Mouse (Mus musculus) liver, embryonic 16.5 days (tissue): ENCODE measurements around the gene Shisa4. TPM values are rescaled to one million over a fixed set of nuclear protein-coding genes. Genes with fewer than 3 reads are reported as not detected.

Source experiments
- ATAC-seq: fragments of 200-750 bp; cut with Nextera tagmentation; 2 replicates; pipeline ENCODE4 v1.8.0; 2017; ENCODE audit warnings: low read depth, mild to moderate bottlenecking, moderate number of reproducible peaks, moderate library complexity
- H3K27ac ChIP-seq: fragments of 300-500 bp; sonication (generic); 2 replicates; pipeline ENCODE4 v1.5.1; 2014; ENCODE audit warnings: mild to moderate bottlenecking, low read length
- H3K27me3 ChIP-seq: fragments of 300-500 bp; sonication (generic); 2 replicates; pipeline ENCODE4 v1.6.1; 2014; ENCODE audit warnings: low read depth, low read length, mixed read lengths; ENCODE audit not compliant: control insufficient read depth, insufficient read depth
- H3K36me3 ChIP-seq: fragments of 300-500 bp; sonication (generic); 2 replicates; pipeline ENCODE4 v1.6.1; 2014; ENCODE audit warnings: mild to moderate bottlenecking; ENCODE audit not compliant: control insufficient read depth, insufficient read depth
- H3K4me1 ChIP-seq: fragments of 300-500 bp; sonication (generic); 2 replicates; pipeline ENCODE4 v1.6.1; 2014; ENCODE audit warnings: low read depth, low read length, mixed read lengths; ENCODE audit not compliant: control insufficient read depth
- H3K4me2 ChIP-seq: fragments of 300-500 bp; sonication (generic); 2 replicates; pipeline ENCODE4 v1.6.1; 2014; ENCODE audit warnings: low read depth, low read length, mixed read lengths
- H3K4me3 ChIP-seq: fragments of 300-500 bp; sonication (generic); 2 replicates; pipeline ENCODE4 v1.5.1; 2014; ENCODE audit warnings: low read depth, mild to moderate bottlenecking, low read length
- H3K9ac ChIP-seq: fragments of 300-500 bp; sonication (generic); 2 replicates; pipeline ENCODE4 v1.6.1; 2014; ENCODE audit warnings: low read depth, low read length
- H3K9me3 ChIP-seq: fragments of 300-500 bp; sonication (generic); replicated peaks from 2 replicates; pipeline ENCODE4 v1.6.1; 2016; ENCODE audit warnings: low read length; ENCODE audit not compliant: control insufficient read depth
- WGBS: fragments of 180-500 bp; shearing (Covaris S2); extraction: QIAGEN DNeasy Blood & Tissue Kit; methylation state at CpG from one replicate; pipeline ENCODE4 v1.1.7; 2014; ENCODE audit not compliant: insufficient replicate concordance; 5-methylcytosine and 5-hydroxymethylcytosine counted together
- polyA plus RNA-seq: library from polyadenylated mRNA; unstranded; fragments of >200 nt; fragmentation: Nextera tagmentation; extraction: Ambion mirVana; gene quantifications from 2 replicates; pipeline ENCODE4 v1.2.1, GENCODE M21; 2015

The Shisa4 gene
- polyA plus RNA-seq, 1 experiment from 2014 or later: 1.3 TPM

GRCm38 (mm10) chr1:135368982-135369381 is 6.1 kb downstream of the Shisa4 start:
- Histone ChIP-seq H3K9me3 (no peaks in the 10 kb centered on the region), H3K4me3 (no peak overlapping the region), H3K36me3 (no peaks in the 10 kb centered on the region), H3K4me2 (peak overlapping the region; percentile 51), H3K27me3 (peaks cover 8% of the 10 kb centered on the region), H3K9ac (no peak overlapping the region), H3K4me1 (no peaks in the 10 kb centered on the region), H3K27ac (no peak overlapping the region)
- no peak for ATAC-seq
- WGBS: 15% methylated on average over 14 of the region's 14 CpGs

DNA sequence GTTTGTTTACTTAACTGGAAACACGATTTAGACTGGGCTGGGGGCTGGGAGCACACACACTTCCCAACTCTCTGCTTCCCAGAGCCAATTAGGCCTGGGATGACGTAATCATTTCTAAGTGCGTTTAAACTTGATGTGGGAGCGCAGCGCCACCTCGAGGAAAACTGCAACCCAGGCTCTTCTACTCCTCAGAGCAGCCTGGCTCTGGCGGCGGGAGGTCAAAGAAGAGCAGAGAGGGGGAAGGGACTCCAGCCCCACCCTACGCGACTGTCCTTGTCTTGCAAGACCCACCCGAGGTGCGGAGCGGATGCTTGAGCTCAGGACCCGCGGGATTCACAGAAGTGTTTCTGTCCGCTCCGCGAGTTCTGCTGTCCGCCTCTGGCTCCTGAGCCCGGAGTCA is 6.8 kb downstream of the Shisa4 start:
- Histone ChIP-seq H3K9me3 (no peaks in the 10 kb centered on the region), H3K4me1 (no peaks in the 10 kb centered on the region), H3K27ac (no peak overlapping the region), H3K9ac (no peak overlapping the region), H3K27me3 (peaks cover 5% of the 10 kb centered on the region; the same call in 1 of the 2 replicates), H3K4me2 (peak overlapping the region; percentile 51), H3K4me3 (peak overlapping the region; percentile 20), H3K36me3 (no peaks in the 10 kb centered on the region)
- peak; percentile 43; the same call in 1 of the 2 replicates for ATAC-seq
- WGBS: 2% methylated on average over 20 of the region's 20 CpGs

DNA sequence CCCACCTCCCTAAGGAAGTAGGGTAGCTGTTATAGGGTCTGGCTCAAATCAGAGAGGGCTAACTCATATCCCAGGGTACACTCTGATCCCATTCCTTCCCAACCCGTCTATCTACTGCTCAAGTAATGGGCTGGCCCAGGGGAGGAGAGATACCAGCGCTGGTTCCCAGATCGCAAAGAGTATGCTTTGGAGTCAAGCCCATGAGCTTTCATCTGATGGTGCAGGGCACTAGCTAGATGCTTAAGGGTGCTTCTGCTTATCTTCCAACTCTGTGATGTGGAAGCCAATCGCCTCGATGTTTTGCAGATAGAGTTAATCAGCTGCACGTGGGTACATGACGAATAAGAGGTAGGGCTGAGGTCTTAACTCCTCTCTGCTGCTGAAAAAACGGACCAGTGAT is 7.4 kb downstream of the Shisa4 start:
- Histone ChIP-seq H3K4me3 (no peak overlapping the region), H3K36me3 (no peaks in the 10 kb centered on the region), H3K4me2 (no peak overlapping the region), H3K4me1 (no peaks in the 10 kb centered on the region), H3K9ac (no peak overlapping the region), H3K27me3 (peaks cover 5% of the 10 kb centered on the region; the same call in 1 of the 2 replicates), H3K9me3 (no peaks in the 10 kb centered on the region), H3K27ac (no peak overlapping the region)
- 52% methylated on average over 8 of the region's 8 CpGs for WGBS
- no peak for ATAC-seq

- H3K9ac ChIP-seq: no peak overlapping the region
- H3K9me3 ChIP-seq: no peaks in the 10 kb centered on the region
- 58% methylated on average over 7 of the region's 7 CpGs for WGBS
- no peaks in the 10 kb centered on the region for H3K4me1 ChIP-seq
- H3K4me3 ChIP-seq: no peak overlapping the region
- ATAC-seq: no peak
- no peak overlapping the region for H3K27ac ChIP-seq
- H3K36me3 ChIP-seq: no peaks in the 10 kb centered on the region
- peaks cover 5% of the 10 kb centered on the region; the same call in 1 of the 2 replicates for H3K27me3 ChIP-seq
- no peak overlapping the region for H3K4me2 ChIP-seq
Measured at GRCm38 (mm10) chr1:135367005-135367404, 8.0 kb downstream of the Shisa4 start.

- Histone ChIP-seq H3K36me3 (no peaks in the 10 kb centered on the region), H3K4me3 (no peak overlapping the region), H3K27ac (no peak overlapping the region), H3K9ac (no peak overlapping the region), H3K27me3 (peaks cover 5% of the 10 kb centered on the region; the same call in 1 of the 2 replicates), H3K9me3 (no peaks in the 10 kb centered on the region), H3K4me1 (no peaks in the 10 kb centered on the region), H3K4me2 (no peak overlapping the region)
- ATAC-seq: no peak
Measured at GRCm38 (mm10) chr1:135366380-135366779, 8.7 kb downstream of the Shisa4 start.

DNA sequence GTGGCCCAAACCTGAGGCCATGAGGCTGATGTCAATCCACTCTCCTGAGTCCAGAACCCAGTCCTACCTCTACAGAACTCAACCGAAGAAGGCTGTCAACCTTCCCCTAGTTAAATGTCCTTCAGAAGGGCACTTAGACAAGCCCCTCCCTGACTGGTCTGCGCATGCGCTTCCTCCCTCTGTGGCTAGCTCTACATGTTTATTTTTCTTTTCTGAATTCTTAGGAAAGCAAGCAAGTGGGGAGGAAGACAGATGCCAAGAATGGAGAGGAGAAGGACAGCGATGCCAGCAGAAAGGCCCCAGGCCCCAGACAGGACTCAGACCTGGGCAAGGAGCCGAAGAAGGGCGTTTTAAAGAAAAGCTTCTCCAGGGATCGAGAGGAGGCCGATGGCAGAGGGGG is 11.6 kb downstream of the Shisa4 start:
- Histone ChIP-seq H3K4me3 (no peak overlapping the region), H3K4me1 (no peaks in the 10 kb centered on the region), H3K27me3 (no peaks in the 10 kb centered on the region), H3K4me2 (no peak overlapping the region), H3K9ac (no peak overlapping the region), H3K9me3 (no peaks in the 10 kb centered on the region), H3K27ac (no peak overlapping the region), H3K36me3 (no peaks in the 10 kb centered on the region)
- no peak for ATAC-seq
- 63% methylated on average over 8 of the region's 8 CpGs for WGBS

GRCm38 (mm10) chr1:135362115-135362514 is 12.9 kb downstream of the Shisa4 start:
- ATAC-seq: no peak
- H3K9me3 ChIP-seq: no peaks in the 10 kb centered on the region
- no peak overlapping the region for H3K27ac ChIP-seq
- H3K4me1 ChIP-seq: no peaks in the 10 kb centered on the region
- H3K36me3 ChIP-seq: no peaks in the 10 kb centered on the region
- H3K4me3 ChIP-seq: no peak overlapping the region
- no peaks in the 10 kb centered on the region for H3K27me3 ChIP-seq
- H3K9ac ChIP-seq: no peak overlapping the region
- no peak overlapping the region for H3K4me2 ChIP-seq

- Histone ChIP-seq H3K27me3 (no peaks in the 10 kb centered on the region), H3K9me3 (no peaks in the 10 kb centered on the region), H3K4me2 (no peak overlapping the region), H3K9ac (no peak overlapping the region), H3K4me1 (no peaks in the 10 kb centered on the region), H3K27ac (no peak overlapping the region), H3K4me3 (no peak overlapping the region), H3K36me3 (no peaks in the 10 kb centered on the region)
- 54% methylated on average over 4 of the region's 4 CpGs for WGBS
- no peak for ATAC-seq
Measured at GRCm38 (mm10) chr1:135361491-135361890, 13.5 kb downstream of the Shisa4 start.

GRCm38 (mm10) chr1:135359071-135359470 is 16.0 kb downstream of the Shisa4 start:
- Histone ChIP-seq H3K4me3 (no peak overlapping the region), H3K36me3 (no peaks in the 10 kb centered on the region), H3K4me2 (no peak overlapping the region), H3K27me3 (no peaks in the 10 kb centered on the region), H3K9ac (no peak overlapping the region), H3K27ac (no peak overlapping the region), H3K9me3 (no peaks in the 10 kb centered on the region), H3K4me1 (no peaks in the 10 kb centered on the region)
- 31% methylated on average over 2 of the region's 2 CpGs for WGBS
- no peak for ATAC-seq

- H3K4me2 ChIP-seq: no peak overlapping the region
- ATAC-seq: no peak
- no peak overlapping the region for H3K4me3 ChIP-seq
- H3K27me3 ChIP-seq: no peaks in the 10 kb centered on the region
- H3K9ac ChIP-seq: no peak overlapping the region
- 58% methylated on average over 3 of the region's 3 CpGs for WGBS
- no peaks in the 10 kb centered on the region for H3K36me3 ChIP-seq
- no peak overlapping the region for H3K27ac ChIP-seq
- H3K4me1 ChIP-seq: no peaks in the 10 kb centered on the region
- H3K9me3 ChIP-seq: no peaks in the 10 kb centered on the region
Measured at GRCm38 (mm10) chr1:135351953-135352352, 23.1 kb downstream of the Shisa4 start.
